In genomic region chr7:81829379-81829894, GRCm38 (mm10) we compare ENCODE assay signal across 8 mouse cellular contexts. TPM values are rescaled to one million over a fixed set of nuclear protein-coding genes. Genes with fewer than 3 reads are reported as not detected.
DNase-seq lines count a peak whose midpoint lies in the region; ATAC-seq lines count a peak whose summit lies in the region.

TSS of gene Btbd1 (minus strand) at chr7:81829431.

- peak within 1 kb of the TSS; percentile 73 for H3K9ac ChIP-seq in embryonic facial prominence, embryonic 15.5 days
- peak within 1 kb of the TSS; percentile 89 for H3K9ac ChIP-seq in kidney, embryonic 14.5 days (ENCODE audit: low read depth, low read length)

- H3K4me3 ChIP-seq in embryonic facial prominence, embryonic 15.5 days (replicated peaks) = peak within 1 kb of the TSS; percentile 79
- peak within 1 kb of the TSS; percentile 82 for H3K4me3 ChIP-seq in kidney, embryonic 14.5 days (ENCODE audit: low read length)

- under 1% methylated on average over 46 of the region's 58 CpGs for WGBS in embryonic facial prominence, embryonic 15.5 days
- 2% methylated on average over 39 of the region's 58 CpGs for WGBS in kidney, embryonic 14.5 days

- H3K36me3 ChIP-seq in embryonic facial prominence, embryonic 15.5 days = no peaks in the 10 kb centered on the region
- no peaks in the 10 kb centered on the region; the same call in 1 of the 2 replicates for H3K36me3 ChIP-seq in kidney, embryonic 14.5 days (ENCODE audit: control insufficient read depth, insufficient read depth, low read length)

- peak within 1 kb of the TSS; percentile 94 for H3K27ac ChIP-seq in embryonic facial prominence, embryonic 15.5 days (replicated peaks)
- H3K27ac ChIP-seq in kidney, embryonic 14.5 days (ENCODE audit: low read depth, low read length) = peak within 1 kb of the TSS; percentile 92

- peak within 1 kb of the TSS; percentile 73 for H3K4me2 ChIP-seq in embryonic facial prominence, embryonic 15.5 days (replicated peaks)
- peak within 1 kb of the TSS; percentile 77 for H3K4me2 ChIP-seq in kidney, embryonic 14.5 days (replicated peaks; ENCODE audit: low read depth, low read length)

- DNase-seq in 3134 (ENCODE audit: extremely low read depth, insufficient read length, low spot score) (peak; percentile 84), liver (peak; percentile 87)
- DNase-seq in adrenal gland, postnatal 14 days = peak; percentile 94
- peak; percentile 87 to 93 for DNase-seq in heart, adult 9 months (ENCODE audit: low spot score in 2 of 2)
- DNase-seq in monocyte, adult 2 months (ENCODE audit: low read depth in 1 of 2, low spot score in 2 of 2) = peak; percentile 30 to 59
- peak; percentile 83 to 85 for DNase-seq in spleen, postnatal 36 days (ENCODE audit: low spot score in 2 of 2)

- peaks cover 35% of the 10 kb centered on the region for H3K4me1 ChIP-seq in embryonic facial prominence, embryonic 15.5 days
- H3K4me1 ChIP-seq in kidney, embryonic 14.5 days (ENCODE audit: control insufficient read depth, insufficient read depth, low read length) = peaks cover 32% of the 10 kb centered on the region

- peak; percentile 91 for ATAC-seq in embryonic facial prominence, embryonic 15.5 days (ENCODE audit: insufficient number of reproducible peaks, low FRiP score, low TSS enrichment, low read depth)
- peak; percentile 96 for ATAC-seq in kidney, embryonic 14.5 days (ENCODE audit: low FRiP score, low TSS enrichment)

- H3K9me3 ChIP-seq in embryonic facial prominence, embryonic 15.5 days (replicated peaks) = no peaks in the 10 kb centered on the region
- no peaks in the 10 kb centered on the region for H3K9me3 ChIP-seq in kidney, embryonic 14.5 days (ENCODE audit: control insufficient read depth, low read length)

- H3K27me3 ChIP-seq in embryonic facial prominence, embryonic 15.5 days = no peaks in the 10 kb centered on the region
- no peaks in the 10 kb centered on the region for H3K27me3 ChIP-seq in kidney, embryonic 14.5 days (ENCODE audit: control insufficient read depth, insufficient read depth, low read length)

RNA-seq across cellular contexts. Expression of gene Btbd1, which starts in this region (rescaled TPM):
- 136 and 144 TPM in 2 replicates for total RNA-seq in adrenal gland, postnatal 14 days (2021)
- polyA plus RNA-seq in embryonic facial prominence, embryonic 15.5 days (2015; fragmentation: Nextera tagmentation; extraction: Ambion mirVana) = 60.7 and 64.9 TPM in 2 replicates
- polyA plus RNA-seq in kidney, embryonic 14.5 days (2014; fragmentation: Nextera tagmentation; extraction: Ambion mirVana) = 54.7 and 88.8 TPM in 2 replicates

Comparison
In these comparisons a context has a peak if more than half of its experiments do, and no peak if none do; other contexts are left out.
1. Peak in every context shown above with its lines: DNase-seq, ATAC-seq, H3K4me3 ChIP-seq and H3K27ac ChIP-seq.